Mouse (Mus musculus) ES-CJ7 (cell line): Measurements from ENCODE around the gene Sertm1.
A peak's percentile ranks its signal among the peaks of the same experiment; 100 is the strongest.

Experiments
- DNase-seq: peaks from one replicate; pipeline ENCODE4 v3.0.0; 2011; ENCODE audit warnings: low read depth, low spot score

The Sertm1 gene

GRCm38 (mm10) chr3:54915643-54916071, at the start of gene Sertm1:
Sertm1 (minus strand) TSS chr3:54915887.
- peak; percentile 58 for DNase-seq

GRCm38 (mm10) chr3:54964948-54965506, 49.3 kb upstream of the Sertm1 start:
- DNase-seq: no peak

GRCm38 (mm10) chr3:54943067-54943810, 27.6 kb upstream of the Sertm1 start:
- DNase-seq: no peak

GRCm38 (mm10) chr3:54934535-54934934, 18.8 kb upstream of the Sertm1 start:
- no peak for DNase-seq

- peak; percentile 73 for DNase-seq
Observed at GRCm38 (mm10) chr3:54932599-54932998, 16.9 kb upstream of the Sertm1 start.

GRCm38 (mm10) chr3:54920425-54920824, 4.7 kb upstream of the Sertm1 start:
- peak; percentile 61 for DNase-seq

- DNase-seq: no peak
Observed at GRCm38 (mm10) chr3:54914845-54915642, 643 bp downstream of the Sertm1 start.

- DNase-seq: no peak
Observed at GRCm38 (mm10) chr3:54908878-54909277, 6.8 kb downstream of the Sertm1 start.

- DNase-seq: no peak
Observed at GRCm38 (mm10) chr3:54897974-54898373, 17.7 kb downstream of the Sertm1 start.

- no peak for DNase-seq
Observed at GRCm38 (mm10) chr3:54894891-54895290, 20.8 kb downstream of the Sertm1 start.

GRCm38 (mm10) chr3:54892218-54892617, 23.5 kb downstream of the Sertm1 start:
- DNase-seq: no peak

- peak; percentile 73 for DNase-seq
Observed at GRCm38 (mm10) chr3:54886501-54886900, 29.2 kb downstream of the Sertm1 start.
